Mouse (Mus musculus) inflammation-experienced regulatory T-cells, adult 16 weeks (primary cell): ENCODE results near the gene Gtf2ird1. TPM values are rescaled to one million over a fixed set of nuclear protein-coding genes. Genes with fewer than 3 reads are reported as not detected.

Experiments
- polyA plus RNA-seq: library from polyadenylated mRNA; unstranded; fragments of 100-300 nt; shearing (Covaris generic); gene quantifications from one replicate; pipeline ENCODE4 v1.2.1, GENCODE M21; 2017

Gene Gtf2ird1
- polyA plus RNA-seq: 10.8 TPM

DNA sequence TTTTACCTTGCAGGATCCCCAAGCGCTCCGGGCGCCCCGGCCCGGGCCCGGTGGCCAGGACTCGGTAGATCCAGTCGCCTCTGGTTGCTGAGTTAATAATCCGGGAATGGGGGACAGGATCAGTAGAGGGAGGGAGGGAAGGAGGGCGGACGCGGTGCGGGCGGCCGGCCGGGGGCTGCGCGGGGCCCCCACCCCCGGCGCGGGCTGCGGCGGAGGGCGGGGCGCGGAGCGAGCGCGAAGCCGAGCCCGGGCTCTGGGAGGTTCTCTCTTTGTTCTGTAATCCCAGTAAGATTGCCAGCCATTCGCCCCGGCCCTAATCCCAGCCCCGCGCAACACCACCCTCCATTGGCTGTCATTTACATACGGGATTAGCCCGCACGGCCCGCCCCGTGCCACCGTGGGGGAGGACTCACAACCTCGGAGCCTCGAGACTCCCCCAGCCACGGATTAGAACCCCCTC, at the start of gene Gtf2ird1:
Gene Gtf2ird1, minus strand, starts transcription at position 214 of the 460 bp plus-strand sequence.

GRCm38 (mm10) chr5:134314688-134315622, 141.6 kb downstream of the Gtf2ird1 start, which contains the start of gene Gtf2i:
TSS of gene Gtf2i (minus strand) at chr5:134314760.

Other genes starting within 250 kb of the Gtf2ird1 start
- 8.4 TPM for gene Ncf1, start 227.1 kb downstream of the Gtf2ird1 start, polyA plus RNA-seq
- 102 TPM for gene Gtf2i, start 142.0 kb downstream of the Gtf2ird1 start, polyA plus RNA-seq
- gene Clip2, start 95.7 kb upstream of the Gtf2ird1 start, polyA plus RNA-seq: 2.5 TPM
- not detected for gene Syna, start 103.5 kb upstream of the Gtf2ird1 start, polyA plus RNA-seq
- 211 TPM for gene Rfc2, start 124.7 kb upstream of the Gtf2ird1 start, polyA plus RNA-seq
- 7.0 TPM for gene Lat2, start 158.3 kb upstream of the Gtf2ird1 start, polyA plus RNA-seq
- 313 TPM for gene Eif4h, start 182.8 kb upstream of the Gtf2ird1 start, polyA plus RNA-seq
- gene Limk1, start 231.9 kb upstream of the Gtf2ird1 start, polyA plus RNA-seq: 15.2 TPM